Mouse (Mus musculus) embryonic fibroblast, embryonic 13.5 days (primary cell): ENCODE measurements around the gene Serpinb6e.

Source experiments
- CTCF ChIP-seq: IDR thresholded peaks from 2 replicates; pipeline ENCODE4 v1.5.1; 2011; ENCODE audit warnings: mild to moderate bottlenecking, control low read depth, low read length, moderate library complexity, borderline replicate concordance; ENCODE audit not compliant: insufficient read depth
- POLR2A ChIP-seq: IDR thresholded peaks from 2 replicates; pipeline ENCODE4 v1.6.1; 2011; ENCODE audit warnings: low read depth, mild to moderate bottlenecking, control low read depth, low read length, moderate library complexity

DNA sequence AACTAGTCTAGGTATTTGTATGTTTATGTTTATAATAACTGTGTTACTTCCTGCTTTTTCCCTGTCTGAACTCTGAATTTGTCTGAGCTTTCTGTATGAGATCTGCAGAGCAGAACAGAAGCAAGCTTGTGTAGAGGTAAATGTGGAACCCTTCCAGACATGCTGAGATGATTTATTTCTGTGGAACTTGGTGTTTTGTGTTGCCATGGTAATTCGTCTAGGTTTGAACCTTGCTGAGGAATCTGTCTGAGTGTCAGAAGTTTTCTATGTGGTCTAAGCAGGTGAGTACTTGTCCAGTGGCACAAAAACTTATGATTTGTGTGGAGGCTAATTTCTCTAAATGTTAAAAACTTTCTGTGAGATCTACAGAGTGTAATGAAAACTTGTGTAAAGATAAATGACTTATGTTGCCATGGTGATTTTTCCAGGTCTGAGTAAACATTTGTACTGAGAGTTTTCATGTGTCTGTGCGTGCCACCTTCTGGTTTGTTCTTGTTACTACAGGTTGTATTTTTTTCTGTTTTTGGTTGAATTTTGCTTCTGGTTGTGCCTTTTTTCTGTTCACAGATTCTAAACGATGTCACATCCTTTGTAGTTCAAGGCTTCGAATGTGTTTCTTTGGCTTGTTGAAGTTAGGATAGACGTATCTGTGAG, 21.6 kb downstream of the Serpinb6e start:
- TF ChIP-seq CTCF (no peak), POLR2A (no peak)
